Mouse (Mus musculus): Measurements from ENCODE around the gene Idnk.

DNA sequence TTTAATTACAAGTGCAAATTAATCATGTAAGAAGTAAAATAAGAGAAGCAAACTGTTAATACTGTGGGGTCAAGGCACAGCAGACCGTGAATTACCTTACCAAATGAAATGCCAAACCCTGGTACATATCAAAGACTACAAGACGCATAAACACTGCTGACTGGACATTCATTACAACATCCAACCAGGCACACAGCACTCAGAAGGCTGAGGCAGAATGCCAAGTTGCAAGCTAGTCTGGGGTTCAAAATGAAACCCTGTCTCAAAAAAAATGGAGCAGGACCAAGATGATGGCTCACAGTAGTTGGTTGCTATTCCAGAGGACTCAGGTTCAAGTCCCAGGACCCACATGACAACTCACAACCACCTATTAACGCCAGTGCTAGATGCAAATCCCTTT lies 26.7 kb downstream of the Idnk start:
- TF ChIP-seq EP300 (IDR thresholded peaks at IDR 0.05) (no peak), CTCF (IDR thresholded peaks at IDR 0.05) (no peak)

Data from lung, postnatal 0 days (tissue).